Mouse (Mus musculus) brain, embryonic 14.5 days (tissue): ENCODE measurements around the gene H2afx. TPM values are rescaled to one million over a fixed set of nuclear protein-coding genes. Genes with fewer than 3 reads are reported as not detected.
"Not testable (repeated sequence)": the region's sequence is repeated elsewhere in the genome, so short reads cannot be mapped to it uniquely, and the experiment has no call there.

Source experiments
- DNase-seq: peaks from one replicate; pipeline ENCODE4 v3.0.0-alpha.2; 2011; ENCODE audit warnings: low read depth
- CTCF ChIP-seq: fragments of 200-500 bp; IDR thresholded peaks from 2 replicates; pipeline ENCODE4 v1.5.1; 2012; ENCODE audit warnings: inconsistent platforms, mild to moderate bottlenecking, moderate library complexity, borderline replicate concordance; ENCODE audit not compliant: insufficient read depth, insufficient read length; ENCODE audit errors: extremely low read depth
- POLR2A ChIP-seq: fragments of 200-500 bp; IDR thresholded peaks from 2 replicates; pipeline ENCODE4 v1.6.1; 2012; ENCODE audit warnings: mild to moderate bottlenecking, inconsistent platforms, borderline replicate concordance; ENCODE audit not compliant: poor library complexity, insufficient read depth, insufficient read length, severe bottlenecking; ENCODE audit errors: extremely low read depth
- polyA plus RNA-seq: library from polyadenylated mRNA; depleted of rRNA; stranded (reverse); fragments of >200 nt; gene quantifications from 2 replicates; pipeline ENCODE4 v1.2.3, GENCODE M21; 2012

Gene H2afx
- polyA plus RNA-seq, 1 experiment = 223 TPM

DNA sequence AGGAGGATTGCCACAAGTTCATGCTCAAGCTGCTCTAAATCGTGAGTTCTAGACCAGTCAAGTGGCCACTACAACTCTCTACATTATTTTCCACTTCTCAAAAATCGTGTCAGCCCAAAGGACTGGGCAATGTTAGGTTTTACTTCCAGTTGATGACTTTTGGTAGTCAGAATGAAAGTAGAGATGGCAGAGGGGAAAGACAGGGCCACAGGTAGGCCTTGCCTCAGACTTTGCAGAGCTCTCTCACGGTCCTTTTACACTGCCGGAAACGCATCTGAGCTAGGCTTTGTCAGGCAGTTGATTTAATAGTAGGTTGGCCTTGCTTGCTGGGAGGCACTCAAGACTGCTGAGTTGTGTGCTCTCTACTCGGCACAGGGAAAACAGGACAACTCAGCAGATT lies 10.3 kb upstream of the H2afx start:
- DNase-seq = no peak
- TF ChIP-seq CTCF (no peak), POLR2A (no peak)

DNA sequence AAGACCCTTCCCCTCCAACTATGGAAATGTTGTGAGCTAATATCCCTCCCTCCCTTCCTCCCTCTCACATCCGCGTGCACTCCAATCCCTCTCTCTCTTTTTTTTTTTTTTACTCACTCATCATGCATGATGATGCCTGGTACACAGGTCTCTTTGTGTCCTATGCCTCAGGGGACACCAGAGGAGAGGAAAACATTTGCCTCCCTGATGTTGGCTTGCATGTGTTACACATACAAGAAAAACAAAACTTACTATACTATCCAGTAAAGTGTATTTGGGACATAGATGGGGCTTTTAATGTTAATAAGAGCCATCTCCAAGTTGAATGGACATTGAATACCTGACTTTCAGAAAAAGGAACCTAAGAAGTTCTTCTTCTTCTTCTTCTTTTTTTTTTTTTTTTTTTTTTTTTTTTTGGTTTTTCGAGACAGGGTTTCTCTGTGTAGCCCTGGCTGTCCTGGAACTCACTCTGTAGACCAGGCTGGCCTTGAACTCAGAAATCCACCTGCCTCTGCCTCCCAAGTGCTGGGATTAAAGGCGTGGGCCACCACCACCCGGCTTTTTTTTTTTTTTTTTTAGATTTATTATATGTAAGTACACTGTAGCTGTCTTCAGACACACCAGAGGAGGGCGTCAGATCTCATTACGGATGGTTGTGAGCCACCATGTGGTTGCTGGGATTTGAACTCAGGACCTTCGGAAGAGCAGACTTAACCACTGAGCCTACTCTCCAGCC lies 9.3 kb upstream of the H2afx start:
- not testable (repeated sequence) for DNase-seq

DNA sequence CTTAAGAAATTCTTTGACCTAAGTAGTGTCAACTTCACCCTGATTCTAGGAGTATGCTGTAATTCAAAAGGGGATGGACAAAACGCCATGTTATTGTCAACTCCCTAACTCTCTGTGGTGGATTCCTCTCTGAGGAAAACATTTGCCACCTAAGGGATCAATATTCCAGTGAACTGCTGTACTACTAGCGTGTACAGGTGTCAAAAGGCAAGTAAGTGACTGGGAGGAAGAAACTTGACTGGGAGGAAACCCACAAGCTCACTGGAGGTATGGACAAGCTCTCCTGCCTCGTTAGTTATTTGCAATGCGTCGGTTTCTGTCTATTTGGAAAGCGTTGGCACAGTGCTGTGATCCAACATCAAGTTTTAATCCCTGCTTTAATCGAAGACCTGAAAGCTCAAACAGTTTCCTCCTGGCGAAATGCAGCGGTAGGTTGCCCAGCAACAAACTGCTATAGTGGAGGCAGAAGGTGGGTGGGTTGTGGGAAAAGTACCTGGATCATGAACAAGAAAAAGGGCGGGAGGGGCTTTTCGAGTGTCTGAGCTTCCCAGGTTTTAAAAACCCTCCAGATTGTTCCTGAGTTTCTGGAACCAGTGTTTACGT lies 8.6 kb upstream of the H2afx start, which contains the start of gene Dpagt1:
TSS of gene Dpagt1 (plus strand) at position 252 of the 603 bp plus-strand sequence.
- TF ChIP-seq POLR2A = no peak
- TF ChIP-seq CTCF = no peak
- DNase-seq = no peak

DNA sequence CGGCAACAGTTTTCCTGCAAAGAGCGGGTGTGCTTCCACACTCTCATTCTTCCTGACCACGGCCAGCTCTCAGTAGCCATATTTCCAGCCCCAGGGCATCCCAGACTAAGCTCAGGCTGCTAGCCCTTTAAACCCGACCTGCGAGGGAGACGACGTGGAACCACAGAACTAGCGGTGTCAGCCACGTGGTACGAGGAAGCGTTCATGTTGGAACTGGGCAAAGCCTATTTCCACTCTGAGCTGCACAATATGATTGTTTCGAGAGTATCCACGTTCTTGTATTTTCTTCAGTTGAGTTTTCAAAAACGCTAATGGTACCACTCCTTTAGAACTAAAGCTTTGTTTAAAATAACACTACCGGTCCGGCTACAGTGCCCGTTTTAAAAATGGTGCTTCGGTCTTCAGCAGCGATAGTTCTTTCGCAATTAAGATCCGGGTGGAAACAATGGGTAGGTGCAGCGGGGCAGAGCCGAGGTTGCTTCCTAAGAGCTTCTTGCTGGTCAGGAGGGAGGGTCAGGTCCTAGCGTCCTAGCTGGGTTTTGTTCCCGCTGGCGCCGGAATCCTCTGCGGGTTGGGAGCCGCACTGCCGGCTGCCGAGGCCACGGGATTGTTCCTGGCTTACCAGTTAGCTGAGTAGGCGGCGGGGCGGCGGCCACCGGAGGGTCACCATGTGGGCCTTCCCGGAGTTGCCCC lies 8.0 kb upstream of the H2afx start:
- TF ChIP-seq POLR2A (peak; percentile 33; the same call in 1 of the 2 replicates), CTCF (no peak)
- DNase-seq = peak; percentile 95

DNA sequence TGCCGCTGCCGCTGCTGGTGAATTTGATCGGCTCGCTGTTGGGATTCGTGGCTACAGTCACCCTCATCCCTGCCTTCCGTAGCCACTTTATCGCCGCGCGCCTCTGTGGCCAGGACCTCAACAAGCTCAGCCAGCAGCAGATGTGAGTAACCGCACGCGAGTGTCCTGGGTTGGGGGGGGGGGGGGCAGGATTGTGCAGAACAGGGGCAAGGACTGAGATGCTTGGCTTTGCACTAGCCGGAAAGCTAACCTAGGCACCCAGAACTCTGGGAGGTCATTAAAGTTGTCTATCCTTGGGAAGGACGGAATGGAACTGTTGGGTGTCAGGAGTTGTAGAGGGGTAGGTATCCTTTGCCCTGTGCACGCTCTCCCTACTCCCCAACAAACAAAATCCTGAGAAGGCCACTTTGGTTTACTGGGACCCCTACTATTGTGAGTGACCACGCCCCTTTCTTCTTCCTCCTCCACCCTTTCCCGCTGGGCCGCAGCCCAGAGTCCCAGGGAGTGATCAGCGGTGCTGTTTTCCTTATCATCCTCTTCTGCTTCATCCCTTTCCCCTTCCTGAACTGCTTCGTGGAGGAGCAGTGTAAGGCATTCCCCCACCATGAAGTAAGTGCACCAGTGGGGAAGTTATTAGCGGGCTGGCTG lies 7.3 kb upstream of the H2afx start:
- DNase-seq = peak; percentile 55
- TF ChIP-seq POLR2A (no peak), CTCF (no peak)

DNA sequence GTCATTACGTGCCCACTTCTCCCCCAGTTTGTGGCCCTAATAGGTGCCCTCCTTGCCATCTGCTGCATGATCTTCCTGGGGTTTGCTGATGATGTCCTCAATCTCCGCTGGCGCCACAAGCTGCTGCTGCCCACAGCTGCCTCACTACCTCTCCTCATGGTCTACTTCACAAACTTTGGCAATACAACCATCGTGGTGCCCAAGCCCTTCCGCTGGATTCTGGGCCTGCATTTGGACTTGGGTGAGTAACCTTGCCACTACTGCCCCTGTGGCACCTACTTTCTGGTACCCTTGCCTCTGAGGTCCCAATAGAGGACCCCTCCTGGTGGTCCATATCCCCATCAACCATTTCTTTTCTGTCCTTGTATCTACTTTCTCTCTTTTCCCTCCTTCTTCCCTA lies 6.6 kb upstream of the H2afx start:
- DNase-seq = no peak
- TF ChIP-seq POLR2A (no peak), CTCF (no peak)

DNA sequence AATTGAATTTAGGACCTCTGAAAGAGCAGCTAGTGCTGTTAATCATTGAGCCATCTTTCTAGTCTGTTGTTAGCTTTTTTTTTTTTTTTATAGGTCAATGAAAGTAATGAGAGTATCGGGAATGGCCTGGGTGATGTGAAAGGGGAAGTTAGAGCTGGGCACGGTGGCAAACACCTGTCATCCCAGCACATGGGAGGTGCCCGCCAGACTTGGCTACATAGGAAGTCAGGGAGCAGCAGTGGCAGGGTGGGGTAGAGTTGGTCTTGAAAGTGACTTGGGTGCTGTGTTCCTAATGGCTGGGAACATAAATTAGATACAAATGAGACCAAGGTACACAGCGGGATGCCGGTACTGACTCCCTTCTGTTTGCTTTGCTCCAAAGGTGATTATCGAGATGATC lies 3.8 kb upstream of the H2afx start:
- TF ChIP-seq POLR2A = no peak
- no peak for TF ChIP-seq CTCF
- no peak for DNase-seq

DNA sequence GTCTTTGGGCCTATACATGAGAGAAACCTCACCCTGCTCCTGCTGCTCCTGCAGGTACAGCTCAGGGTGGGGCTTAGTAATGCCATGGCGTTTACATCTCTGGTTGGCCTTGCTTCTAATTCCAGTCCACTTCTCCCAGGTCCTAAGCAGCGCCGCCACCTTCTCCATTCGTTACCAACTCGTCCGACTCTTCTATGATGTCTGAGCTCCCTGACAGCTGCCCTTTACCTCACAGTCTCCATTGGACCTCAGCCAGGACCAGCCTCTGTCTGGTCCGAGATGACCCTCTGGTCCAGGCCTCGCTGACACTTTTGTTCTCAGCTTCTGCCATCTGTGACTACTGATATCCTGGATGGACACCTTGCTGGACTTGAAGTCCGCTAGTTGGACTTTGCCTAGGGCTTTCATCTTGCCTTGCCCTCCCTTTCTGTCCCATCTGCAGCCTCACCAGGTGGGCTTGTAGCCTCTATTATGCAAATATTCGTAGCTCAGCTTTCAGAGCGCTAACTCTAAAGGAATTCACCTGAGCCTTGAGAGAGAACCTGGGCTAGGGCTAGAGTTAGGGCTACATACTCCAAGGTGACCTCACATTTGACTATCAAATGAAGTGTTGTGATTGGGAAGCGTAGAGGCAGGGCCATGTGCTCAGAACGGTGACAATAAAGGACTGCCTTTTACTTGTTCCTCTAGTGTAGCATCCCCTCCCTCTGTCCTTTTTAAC lies 1.4 kb upstream of the H2afx start:
- no peak for DNase-seq
- TF ChIP-seq CTCF (no peak), POLR2A (no peak)

DNA sequence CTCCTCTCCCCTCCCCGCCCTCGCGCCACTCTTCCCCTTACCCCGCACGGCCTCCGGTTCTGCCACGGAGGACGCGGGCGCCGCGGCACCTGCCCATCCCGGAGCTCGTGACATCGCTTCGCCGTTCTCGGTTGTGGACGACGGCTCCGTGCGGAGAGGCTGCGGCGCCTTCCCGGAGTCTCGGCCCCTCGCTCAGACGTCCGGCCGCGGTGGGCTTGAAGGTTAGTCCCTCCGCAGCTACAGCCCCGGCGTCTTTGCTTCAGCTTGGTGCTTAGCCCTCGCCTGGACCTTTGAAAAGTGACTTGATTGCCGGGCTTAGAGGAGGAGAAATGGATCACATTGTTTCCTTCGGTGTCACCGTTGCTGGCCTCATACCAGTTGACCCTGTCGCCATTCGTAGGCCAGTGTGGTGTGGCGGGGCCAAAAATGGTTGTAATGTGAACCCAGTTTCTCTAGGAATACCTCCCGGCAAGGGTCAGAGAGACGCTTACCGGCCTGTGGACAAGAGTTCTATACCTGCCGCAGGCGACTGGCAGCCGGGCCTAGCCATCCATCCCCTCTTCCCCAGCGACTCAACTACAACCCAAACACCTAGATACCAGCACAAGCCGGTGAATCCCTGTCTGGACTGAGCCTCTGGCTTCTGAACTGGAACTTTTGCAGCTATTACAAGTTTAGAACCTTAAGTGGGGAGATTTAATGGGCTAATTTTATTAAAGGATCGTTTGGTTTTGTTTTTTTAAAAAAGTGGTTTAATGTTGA lies 1.0 kb downstream of the H2afx start:
- TF ChIP-seq CTCF = no peak
- no peak for TF ChIP-seq POLR2A
- peak; percentile 43 for DNase-seq

DNA sequence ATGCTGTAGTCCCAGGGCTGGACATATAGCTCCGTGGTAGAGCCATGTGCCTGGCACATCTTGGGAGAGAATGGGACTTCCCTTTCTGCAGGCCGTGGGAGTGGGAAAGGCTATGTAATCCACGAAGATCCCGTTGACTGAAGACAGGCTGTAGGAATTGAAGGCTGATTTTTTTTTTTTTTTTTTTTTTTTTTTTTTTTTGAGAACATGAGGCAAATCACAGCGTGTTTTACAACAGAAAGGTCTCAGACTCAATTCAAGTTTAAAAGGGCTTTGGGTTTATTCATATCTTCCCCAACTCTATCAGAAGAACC lies 1.6 kb downstream of the H2afx start:
- TF ChIP-seq POLR2A (no peak), CTCF (no peak)
- no peak for DNase-seq

DNA sequence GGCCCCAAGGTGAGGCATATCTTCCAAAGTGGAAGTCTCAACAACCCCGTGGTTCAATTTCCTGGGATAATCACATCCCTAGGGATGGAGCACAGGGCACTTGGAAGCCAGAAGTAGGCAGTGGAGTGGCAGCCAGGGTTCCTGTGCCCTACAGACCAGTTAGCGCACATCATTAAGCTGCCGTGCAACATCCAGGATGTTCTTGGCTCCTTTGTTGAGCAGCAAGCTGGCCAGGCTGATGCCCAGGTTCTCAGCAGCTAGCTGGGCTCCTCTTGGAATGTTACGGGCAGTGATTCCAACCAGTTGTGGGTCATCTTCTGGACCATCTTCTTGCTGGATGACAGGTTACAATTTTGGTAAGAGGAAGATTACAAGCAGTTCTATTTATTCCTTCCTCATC lies 2.0 kb downstream of the H2afx start:
- DNase-seq = not testable (repeated sequence)
